Mouse (Mus musculus): ENCODE results near the gene Veph1. TPM values are rescaled to one million over a fixed set of nuclear protein-coding genes. Genes with fewer than 3 reads are reported as not detected.

Veph1 gene
- polyA plus RNA-seq, 1 experiment from 2014 or later = 11.9 TPM

Other genes with a start within 250 kb of the Veph1 start
- 11.5 and 12.5 TPM in 2 replicates for gene Ptx3, start 76.9 kb downstream of the Veph1 start, polyA plus RNA-seq (2015; fragmentation: Nextera tagmentation; extraction: Ambion mirVana)

Data from kidney, embryonic 16.5 days (tissue).